Mouse (Mus musculus) thymus, postnatal 4 days (tissue): Measurements from ENCODE around the gene Manbal.

Experiments
- DNase-seq: peaks from one replicate; pipeline ENCODE4 v3.0.0; 2021

Manbal gene

GRCm38 (mm10) chr2:157367184-157367893 is at the start of gene Manbal:
TSS of gene Manbal (plus strand) at chr2:157367594.
- peak; percentile 99 for DNase-seq

GRCm38 (mm10) chr2:157320135-157320534 is 47.3 kb upstream of the Manbal start:
- DNase-seq, result no peak

DNA sequence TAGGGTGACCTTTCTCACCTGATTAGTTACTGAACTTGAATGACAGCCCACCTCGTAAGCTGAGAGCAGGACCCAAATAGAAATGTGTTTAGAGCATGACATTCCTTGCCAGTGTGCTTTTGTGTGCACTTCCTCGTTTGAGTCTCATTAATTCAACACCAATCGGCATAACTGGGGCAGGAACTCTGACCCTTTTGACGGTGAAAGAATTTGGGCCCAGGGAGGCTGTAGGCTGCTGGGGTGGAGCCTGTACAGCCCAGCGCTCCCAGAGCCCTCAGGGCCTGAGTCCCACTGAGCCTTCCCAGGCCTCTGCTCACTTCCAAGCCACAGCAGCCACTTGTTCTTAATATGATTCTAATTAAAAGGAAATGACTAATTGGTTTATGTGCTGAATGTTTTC is 46.5 kb upstream of the Manbal start:
- no peak for DNase-seq

DNA sequence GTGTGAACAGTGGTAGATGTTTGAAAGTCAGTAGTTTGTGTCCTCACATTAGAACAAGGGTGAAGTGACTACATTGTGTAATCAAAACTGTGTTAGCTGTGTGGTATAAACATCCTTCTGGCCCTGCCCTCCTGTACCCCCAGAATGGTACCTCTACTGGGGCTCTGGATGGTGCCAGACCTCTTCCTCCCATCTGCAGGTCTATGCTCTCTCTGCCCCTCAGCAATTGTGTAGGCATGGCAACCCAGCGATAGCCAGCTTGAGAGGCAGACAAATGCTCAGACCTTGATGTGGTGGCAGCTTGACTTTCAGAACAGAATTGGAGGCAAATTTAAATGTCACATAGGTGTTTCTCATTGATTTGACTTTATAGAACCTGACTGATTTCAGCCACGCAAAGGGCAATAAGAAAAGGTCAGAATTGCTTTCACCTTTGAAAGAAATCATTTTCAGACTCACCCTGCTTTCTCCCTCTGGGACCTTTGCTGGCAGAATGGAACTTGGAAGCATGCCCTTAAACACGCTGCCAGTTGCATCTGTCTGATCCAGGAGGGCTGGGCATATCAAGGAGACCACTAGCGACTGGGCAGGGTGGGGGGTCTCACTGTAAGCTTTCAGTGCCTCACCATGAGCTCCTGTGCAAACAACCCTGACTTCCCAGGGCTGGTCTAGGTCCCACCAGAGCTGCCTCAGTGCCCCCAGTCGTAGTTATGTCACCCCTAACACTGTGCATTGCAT is 45.2 kb upstream of the Manbal start:
- DNase-seq, result no peak

GRCm38 (mm10) chr2:157325238-157325637 is 42.2 kb upstream of the Manbal start:
- no peak for DNase-seq

- DNase-seq, result no peak
These were observed 39.3 kb upstream of the Manbal start for GRCm38 (mm10) chr2:157328106-157328505.

DNA sequence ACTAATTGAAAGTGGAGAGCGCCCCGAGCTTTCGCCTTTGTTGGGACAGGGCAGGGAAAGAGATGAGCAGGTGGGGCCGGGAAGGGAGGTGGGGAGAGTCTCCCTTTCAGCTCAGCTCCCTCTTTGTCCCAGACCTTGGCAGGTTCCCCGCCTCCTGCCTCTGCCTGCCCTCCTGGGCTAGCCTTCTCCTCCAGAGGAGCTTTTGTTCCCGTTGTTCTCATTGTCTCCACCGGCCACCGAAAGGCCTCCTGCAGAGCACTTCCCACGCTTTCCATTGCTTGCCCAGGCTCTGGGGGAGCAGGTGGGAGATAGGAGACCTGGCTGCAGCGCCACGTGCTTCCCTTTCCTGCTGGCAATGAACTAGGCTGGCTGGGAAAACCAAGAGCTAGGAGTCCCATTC is 38.8 kb upstream of the Manbal start:
- DNase-seq, result no peak

DNA sequence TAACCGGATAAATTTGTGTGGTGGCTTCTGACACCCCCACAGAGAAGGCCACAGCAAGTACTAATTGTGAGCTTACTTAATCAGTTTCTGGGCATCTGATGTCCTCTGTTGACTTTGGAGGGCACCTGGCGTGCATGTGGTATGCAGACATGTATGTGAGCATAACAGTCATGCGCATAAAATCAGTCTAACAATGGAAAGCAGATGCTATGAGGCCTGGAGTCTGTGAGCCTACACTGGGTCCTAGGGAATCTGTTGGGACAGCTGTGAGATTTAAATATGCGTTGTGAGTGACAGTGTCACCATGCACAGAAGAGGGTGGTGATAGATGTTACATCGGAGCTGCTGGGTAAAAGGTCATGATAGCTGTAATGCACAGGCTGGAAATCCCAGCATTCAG is 35.3 kb upstream of the Manbal start:
- no peak for DNase-seq

DNA sequence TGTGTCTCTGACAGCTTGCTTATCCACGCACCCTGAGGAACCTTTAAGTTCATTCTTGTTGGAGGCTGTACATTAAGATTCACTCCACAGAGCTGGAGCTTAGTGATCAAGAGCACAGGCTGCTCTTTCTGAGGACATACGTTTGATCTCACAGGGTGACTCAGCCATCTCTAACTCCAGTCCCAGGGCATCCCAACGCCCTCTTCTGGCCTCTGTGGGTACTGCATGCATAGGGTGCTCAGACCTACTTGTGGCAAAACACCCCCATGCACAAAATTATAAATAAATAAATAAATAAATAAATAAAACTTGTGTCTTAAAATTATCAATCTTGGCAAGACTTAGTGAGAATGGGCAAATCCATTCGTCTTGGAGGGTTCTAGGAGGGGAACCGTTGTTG is 28.7 kb upstream of the Manbal start:
- DNase-seq, result peak; percentile 81

DNA sequence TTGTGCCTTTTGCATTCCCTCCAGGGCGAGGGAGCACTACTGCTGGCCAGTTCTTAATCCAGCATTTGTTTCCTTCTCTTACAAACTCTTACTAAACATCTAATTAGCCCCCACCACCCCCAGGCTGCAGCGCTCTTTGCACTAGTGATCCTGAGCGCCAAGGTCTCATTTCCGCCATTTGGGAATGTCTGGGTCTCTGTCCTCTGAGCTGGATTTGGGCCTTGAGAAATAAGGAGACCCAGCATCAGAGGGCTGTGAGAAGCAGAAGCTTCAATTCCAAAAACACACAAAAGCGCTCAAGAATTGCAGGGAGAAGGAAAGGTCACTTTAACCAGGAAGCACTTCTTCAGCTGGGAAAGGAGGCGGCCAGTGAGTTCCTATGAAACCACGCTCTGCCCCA is 27.9 kb upstream of the Manbal start:
- no peak for DNase-seq

DNA sequence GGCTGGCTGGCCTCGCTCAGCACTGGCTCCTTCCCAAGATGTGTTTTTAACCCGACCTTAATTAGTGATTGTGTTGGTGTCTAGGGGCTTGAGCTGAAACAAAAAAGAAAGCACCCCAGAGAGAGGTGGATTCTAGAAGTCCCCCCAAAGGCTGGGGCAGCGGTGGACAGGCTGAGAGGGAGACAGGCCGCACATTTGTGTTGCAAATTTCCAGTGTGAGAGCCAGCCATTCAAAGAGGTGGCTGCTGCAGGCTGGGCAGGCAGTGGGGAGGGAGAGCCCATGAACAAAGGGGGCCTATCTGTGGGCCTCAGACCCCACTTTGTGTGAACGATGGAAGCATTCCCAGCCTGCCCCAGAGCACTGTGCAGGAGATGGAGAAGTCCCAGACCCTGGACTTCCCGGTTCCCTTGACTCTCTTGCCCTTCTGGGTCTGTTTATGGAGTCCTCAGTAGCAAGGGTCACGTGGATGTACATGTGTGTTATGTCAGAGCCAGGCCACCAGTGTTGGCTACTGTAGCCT is 27.1 kb upstream of the Manbal start:
- no peak for DNase-seq

- DNase-seq, result peak; percentile 87
These were observed 25.7 kb upstream of the Manbal start for GRCm38 (mm10) chr2:157341554-157342270.

DNA sequence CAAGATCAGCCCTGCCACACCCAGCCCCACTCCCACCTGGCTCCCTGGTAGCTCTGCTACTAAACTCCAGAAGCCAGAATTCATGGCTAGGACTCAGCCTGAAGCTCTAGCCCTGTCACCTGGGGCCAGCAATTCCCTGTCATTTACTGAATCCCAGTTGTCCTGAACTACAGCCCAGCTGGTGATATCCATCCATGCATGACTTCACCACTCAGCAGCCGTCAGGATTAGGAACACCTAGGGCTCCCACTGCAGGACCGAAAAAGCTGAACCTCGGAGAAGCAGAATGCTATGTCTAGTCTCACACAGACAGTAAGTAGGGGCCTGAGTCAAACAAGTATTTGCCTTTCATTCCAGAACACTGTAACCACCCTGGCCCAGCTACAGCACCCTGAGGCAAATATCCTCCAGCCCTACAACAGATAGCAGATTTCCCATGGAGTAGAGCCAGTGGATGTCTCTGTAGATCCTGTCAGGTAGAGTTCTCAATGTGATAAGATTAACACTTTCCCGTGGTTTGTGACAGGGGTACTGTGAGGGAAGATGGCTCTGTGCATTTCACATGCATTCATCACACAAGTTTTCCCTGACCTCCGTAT is 25.0 kb upstream of the Manbal start:
- no peak for DNase-seq

DNA sequence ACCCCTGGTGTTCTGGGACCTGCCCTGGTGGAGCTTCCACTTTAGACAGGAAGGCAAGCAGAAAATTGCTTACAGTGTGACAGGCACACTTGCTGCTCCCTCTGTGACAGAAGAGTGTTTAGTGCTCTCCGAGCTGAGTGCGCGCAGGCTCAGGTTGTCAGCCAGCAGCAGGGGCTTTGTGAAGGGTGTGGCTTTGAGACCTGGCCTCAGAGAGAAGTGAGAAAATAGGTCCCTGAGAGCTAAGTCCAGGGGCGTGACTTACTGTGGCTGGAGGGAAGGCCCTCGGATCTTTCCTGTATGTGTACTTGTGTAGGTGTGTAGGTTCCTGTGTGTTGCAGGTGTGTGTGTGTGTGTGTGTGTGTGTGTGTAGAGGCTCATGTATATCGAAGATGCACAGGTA is 24.1 kb upstream of the Manbal start:
- DNase-seq, result no peak

DNA sequence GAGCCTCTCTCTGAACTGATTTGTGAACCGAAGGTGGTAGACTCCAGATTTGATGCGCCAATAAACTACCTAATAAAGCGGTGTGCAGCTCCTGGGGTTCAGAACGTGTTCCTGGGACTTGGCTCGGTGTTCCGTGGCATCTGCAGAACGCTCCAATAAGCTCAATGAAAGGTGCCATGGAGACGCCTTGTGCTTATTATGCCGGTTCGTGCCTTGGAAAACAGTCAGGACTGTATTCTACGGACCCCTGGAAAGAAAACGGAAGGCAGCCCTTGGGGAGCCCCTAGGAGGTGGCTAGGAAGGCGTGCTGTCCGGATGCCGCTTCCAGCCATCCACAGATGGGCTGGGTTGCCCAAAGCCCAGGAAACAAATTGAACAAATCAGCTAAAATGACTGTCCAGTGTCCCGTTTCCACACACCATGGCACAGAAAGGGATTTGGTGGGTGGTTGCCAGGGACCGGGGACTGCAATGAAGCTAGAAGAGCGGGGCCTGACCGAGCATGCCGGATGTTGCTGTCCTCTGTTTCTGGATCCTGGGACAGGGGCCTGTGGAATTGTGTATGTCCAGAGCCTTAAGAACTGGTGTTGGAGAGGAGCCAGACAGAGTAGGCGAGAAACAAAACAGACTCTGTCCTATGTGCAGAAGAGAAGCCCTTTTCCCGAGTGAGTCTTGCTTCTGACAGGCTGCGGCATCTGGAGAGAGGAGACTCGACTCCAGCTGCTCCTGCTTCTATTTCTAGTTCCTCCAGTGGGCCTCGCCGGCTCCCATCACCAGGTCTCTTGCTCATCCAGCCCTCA is 19.8 kb upstream of the Manbal start, which contains the start of gene Ghrh:
Gene Ghrh, minus strand, starts transcription at position 146 of the 799 bp plus-strand sequence.
- no peak for DNase-seq

DNA sequence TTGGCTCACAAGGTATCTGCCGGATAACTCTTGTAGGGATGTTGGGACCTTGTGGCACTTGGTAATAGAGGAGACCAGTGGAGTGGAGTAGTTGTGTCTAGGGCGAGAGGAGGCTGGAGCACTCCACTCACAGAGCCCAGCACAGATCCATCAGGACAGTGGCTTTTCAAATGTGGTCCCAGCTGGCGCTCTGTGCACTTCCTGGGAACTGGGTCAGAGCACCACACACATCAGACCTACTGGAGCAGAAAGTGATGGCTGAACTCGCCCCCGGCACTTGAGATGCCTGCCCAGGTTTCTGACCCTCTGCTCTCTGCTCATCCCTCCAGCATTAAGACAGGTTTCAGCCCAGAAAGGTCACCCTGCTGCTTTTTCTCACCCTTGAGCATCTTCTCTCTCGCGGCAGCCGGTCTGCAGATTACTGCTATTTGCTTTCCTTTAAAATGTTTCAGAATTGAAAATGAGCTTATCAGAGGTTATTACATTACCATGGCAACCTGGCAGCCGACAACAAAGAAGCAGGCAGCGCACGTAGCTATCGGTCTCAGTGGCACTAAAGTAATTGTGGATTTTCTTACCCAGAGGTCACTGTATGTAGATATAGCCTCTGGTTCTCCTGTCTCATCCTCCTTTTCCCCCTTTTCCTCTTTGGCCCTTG is 18.1 kb upstream of the Manbal start:
- DNase-seq, result no peak

DNA sequence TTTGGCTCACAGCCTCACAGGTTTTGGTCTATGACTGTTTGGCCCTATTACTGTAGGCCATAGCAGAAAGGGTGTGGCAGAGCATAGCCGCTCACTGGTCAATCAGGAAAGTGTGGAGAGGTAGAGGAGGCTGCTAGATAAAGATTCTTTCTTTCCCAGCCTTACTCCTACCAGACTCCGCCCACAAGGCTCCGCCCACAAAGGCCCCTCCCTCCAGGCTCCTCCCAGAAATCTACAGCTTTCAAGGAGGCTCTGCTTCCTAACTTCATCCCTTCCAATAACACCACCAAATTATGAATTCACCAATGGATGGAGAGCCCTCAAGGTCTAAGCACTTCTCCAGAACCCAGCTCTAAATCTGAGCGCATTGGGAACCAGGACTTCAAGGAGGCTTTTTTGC is 14.2 kb upstream of the Manbal start:
- no peak for DNase-seq

GRCm38 (mm10) chr2:157354106-157354505 is 13.3 kb upstream of the Manbal start:
- no peak for DNase-seq

DNA sequence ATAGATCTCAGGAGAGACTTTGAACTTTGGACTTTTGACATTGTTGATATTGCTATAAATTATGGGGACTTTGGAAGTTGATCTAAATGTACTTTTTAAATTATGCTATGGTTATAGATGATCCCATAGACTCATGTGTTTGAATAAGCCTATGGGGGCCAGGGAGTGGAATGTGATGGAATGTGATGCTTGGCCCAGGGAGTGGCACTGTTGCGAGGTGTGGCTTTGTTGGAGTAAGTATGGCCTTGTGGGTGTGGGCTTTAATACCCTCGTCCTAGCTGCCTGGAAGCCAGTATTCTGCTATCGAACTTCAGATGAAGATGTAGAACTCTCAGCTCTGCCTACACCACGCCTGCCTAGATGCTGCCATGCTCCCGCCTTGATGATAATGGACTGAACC is 7.4 kb upstream of the Manbal start:
- DNase-seq, result no peak

- no peak for DNase-seq
These were observed 4.4 kb upstream of the Manbal start for GRCm38 (mm10) chr2:157363031-157363430.

GRCm38 (mm10) chr2:157366762-157367161 is 632 bp upstream of the Manbal start:
- DNase-seq, result no peak

DNA sequence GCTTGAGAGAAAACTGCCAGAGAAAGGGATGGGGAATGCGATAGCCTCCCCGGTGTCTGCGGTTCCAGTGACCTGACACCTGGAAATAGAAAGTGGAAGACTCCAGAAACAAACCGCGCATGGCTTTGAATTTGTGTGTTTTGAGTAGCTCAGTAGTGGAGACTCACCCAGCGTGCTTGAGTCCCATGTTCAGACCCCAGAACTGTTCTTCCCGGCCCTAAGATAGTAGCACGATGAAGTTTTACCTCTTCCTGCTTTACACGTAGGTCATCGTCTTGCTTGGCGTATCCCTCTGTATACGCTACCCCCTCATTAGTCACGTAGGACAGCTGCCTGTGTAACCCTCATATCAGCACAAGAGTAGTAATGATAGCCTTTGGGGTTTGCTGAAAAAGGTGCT is 597 bp downstream of the Manbal start:
- no peak for DNase-seq
